Mouse (Mus musculus): ENCODE results near the gene Cyp4f40. TPM values are rescaled to one million over a fixed set of nuclear protein-coding genes. Genes with fewer than 3 reads are reported as not detected.
"Not testable (repeated sequence)": the region's sequence is repeated elsewhere in the genome, so short reads cannot be mapped to it uniquely, and the experiment has no call there.

Gene Cyp4f40
- total RNA-seq, 2 experiments from 2014 or later = not detected

GRCm38 (mm10) chr17:32710541-32710940 is 51.8 kb downstream of the Cyp4f40 start:
- not testable (repeated sequence) for DNase-seq

DNA sequence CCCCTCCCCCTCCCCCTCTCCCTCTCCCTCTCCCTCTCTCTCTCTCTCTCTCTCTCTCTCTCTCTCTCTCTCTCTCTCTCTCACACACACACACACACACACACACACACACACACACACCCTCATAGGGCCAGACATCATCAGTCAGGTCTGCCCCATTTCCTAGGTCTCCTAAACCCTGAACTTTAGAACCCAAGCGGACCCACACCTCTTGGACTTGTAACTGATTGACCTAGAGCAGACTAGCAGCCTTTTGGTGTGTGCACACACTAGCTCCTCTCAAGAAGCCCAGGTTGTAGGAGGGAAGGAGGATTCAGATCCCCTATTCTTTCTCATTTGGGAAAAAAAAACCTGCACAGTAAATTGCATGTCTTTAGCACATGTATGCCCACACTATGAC is 63.5 kb downstream of the Cyp4f40 start:
- not testable (repeated sequence) for DNase-seq

DNA sequence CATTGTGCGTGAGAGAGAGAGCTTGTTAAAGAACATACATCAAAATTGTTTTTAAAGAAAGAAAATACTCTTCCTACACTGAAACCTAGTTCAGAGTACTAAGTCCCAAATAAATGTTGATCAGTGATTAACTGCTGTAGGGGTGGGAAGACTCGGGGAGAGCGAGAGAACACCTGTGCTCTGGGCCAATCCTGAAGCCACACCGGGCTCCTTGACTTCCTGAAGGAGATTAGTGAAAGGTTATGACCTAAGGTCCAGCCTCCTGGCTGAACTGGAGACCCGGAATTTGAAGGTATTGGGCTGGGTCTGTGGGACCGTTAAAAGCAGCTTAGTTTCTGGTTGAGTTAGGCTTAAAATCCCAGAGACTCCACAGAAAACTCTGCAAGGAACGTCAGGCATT is 64.1 kb downstream of the Cyp4f40 start:
- DNase-seq = no peak

DNA sequence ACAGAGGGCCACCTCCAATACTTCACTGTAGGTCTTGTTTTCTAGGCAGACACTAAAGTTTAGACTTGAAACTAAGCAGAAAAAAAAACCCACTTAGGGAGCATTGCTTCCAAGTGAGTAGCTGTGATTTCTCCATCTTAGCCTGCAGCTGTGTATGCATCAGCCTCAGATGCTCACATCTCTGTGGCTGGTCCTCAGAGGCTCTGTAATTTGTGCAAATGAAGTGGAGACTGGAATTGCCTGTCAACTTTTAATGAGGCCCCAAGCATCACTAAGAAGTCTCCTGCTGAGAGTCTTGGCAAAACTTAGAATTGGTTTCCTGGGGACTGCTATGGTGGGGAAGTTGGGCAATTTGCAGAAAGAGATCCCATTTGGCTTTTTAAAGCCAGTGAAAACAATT is 67.7 kb downstream of the Cyp4f40 start:
- DNase-seq = not testable (repeated sequence)

Other genes starting within 250 kb of the Cyp4f40 start
- 10 to 100 TPM; 13.5 to 36.1 TPM for gene Pglyrp2, start 234.7 kb upstream of the Cyp4f40 start, total RNA-seq (2021)
- gene Cyp4f39, start 206.2 kb upstream of the Cyp4f40 start, total RNA-seq (2021) = under 1 TPM; 0.36 to 0.45 TPM
- gene Cyp4f17, start 152.8 kb upstream of the Cyp4f40 start, total RNA-seq (2021) = 10 to 100 TPM in 1 of 2 experiments, 1 to 10 TPM in 1; 7.2 to 10.6 TPM
- 10 to 100 TPM; 10.9 to 15.4 TPM for gene Cyp4f16, start 122.3 kb upstream of the Cyp4f40 start, total RNA-seq (2021)
- gene Cyp4f37, start 37.6 kb upstream of the Cyp4f40 start, total RNA-seq (2021) = not detected
- gene Cyp4f15, start 26.7 kb downstream of the Cyp4f40 start, total RNA-seq (2021) = 10 to 100 TPM in 1 of 2 experiments, 1 to 10 TPM in 1; 8.3 to 16.2 TPM
- gene Zfp871, start 129.4 kb downstream of the Cyp4f40 start, total RNA-seq (2021) = 10 to 100 TPM; 37.0 to 48.3 TPM
- 1 to 10 TPM in 1 of 2 experiments, under 1 TPM in 1; 0.81 to 1.5 TPM for gene Zfp811, start 151.0 kb downstream of the Cyp4f40 start, total RNA-seq (2021)
- 10 to 100 TPM in 1 of 2 experiments, 1 to 10 TPM in 1; 9.6 to 15.4 TPM for gene Zfp799, start 171.4 kb downstream of the Cyp4f40 start, total RNA-seq (2021)
- gene Zfp870, start 232.7 kb downstream of the Cyp4f40 start, total RNA-seq (2021) = 1 to 10 TPM; 7.3 to 9.2 TPM

All from adrenal gland, postnatal 10 days (tissue).